Mouse (Mus musculus) c-Kit-positive CD71-positive TER-119-positive erythroid progenitor cells, embryonic 14.5 days (primary cell): Measurements from ENCODE around the gene Fam161b.

Experiments
- DNase-seq: peaks from one replicate; pipeline ENCODE4 v3.0.0-alpha.2; 2013; ENCODE audit warnings: low spot score

Fam161b gene

DNA sequence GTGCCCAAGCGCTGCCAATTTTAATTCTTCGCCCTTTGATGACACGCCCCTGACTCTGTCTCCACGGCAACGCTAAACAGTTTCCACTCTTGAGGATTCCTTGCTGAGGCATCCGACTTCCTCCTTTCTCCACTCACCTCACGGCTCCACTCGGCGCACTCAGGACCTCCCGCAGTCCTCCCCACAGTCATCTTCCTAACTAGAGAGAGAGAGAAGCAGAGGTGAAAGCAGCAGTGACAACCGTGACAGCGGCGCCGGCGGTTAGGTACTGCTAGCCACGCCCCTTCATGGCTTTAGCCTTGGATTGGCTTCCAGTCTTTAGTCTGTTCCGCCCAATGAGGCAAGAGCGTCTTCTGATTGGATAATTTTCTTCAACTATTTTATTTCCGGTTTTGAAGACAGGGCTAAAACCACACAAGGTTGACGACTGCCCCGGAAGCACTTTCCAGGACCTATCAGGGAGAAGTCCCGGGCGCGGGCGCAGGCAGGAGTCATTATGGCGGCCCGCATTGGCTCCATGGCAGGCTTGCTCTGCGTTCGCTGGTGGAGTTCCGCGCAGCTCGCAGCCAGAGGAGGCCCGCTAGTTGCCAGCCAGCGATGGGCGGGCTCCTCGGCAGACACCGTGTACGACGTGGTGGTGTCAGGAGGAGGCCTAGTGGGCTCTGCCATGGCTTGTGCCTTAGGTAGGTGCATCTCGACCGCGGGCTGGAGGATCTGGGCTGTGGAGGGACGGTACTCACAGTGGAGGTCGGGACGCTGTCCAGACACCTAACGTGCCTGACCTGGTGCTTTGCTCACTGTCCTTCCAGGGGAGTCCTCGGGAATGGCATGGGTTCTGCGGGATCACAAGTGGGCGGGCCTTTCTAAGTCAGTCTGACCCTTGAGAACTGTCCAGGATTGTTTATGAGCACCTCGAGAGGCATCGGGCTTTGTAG is at the start of gene Fam161b, which contains the start of gene Coq6:
TSS of gene Fam161b (minus strand) at position 279 of the 935 bp plus-strand sequence.
TSS of gene Coq6 (plus strand) at position 103 of the 935 bp plus-strand sequence.
- DNase-seq, result peak; percentile 97

DNA sequence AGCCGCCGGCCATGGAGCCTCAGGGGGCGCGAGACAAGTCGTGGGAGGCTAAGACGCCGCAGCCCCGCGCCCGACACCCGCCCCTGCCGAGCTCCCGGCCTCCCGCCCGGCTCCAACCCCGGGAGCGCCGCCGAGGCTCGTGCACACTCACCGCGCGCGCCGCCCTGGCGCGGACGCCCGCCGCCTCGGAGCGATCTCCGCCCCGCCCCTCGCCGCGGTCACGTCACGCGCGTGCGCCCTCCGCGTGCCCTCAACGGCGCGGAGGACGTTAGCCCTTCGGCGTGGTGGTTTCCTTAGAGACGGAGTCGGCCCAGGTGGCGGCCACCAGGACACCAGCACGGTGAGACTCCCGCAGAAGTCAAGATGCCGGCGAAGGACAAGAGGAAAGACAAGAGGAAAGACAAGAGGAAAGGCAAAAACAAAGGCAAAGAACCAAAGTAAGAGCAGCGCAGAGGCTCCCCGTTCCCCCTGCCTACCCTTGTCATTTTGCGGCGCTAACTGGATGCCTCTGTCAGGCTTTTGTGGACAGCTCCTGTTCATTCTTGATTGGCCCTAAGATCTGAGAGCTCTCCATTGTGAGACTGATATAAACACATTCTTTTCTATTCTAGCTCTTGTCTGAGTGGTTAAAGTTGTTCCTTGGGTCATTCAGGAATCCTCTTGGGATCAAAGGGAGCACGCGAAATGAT is 47.3 kb upstream of the Fam161b start, which contains the start of the genes Entpd5 and Bbof1:
TSS of gene Entpd5 (minus strand) at position 211 of the 689 bp plus-strand sequence.
TSS of gene Bbof1 (plus strand) at position 253 of the 689 bp plus-strand sequence.
- peak; percentile 75 for DNase-seq

DNA sequence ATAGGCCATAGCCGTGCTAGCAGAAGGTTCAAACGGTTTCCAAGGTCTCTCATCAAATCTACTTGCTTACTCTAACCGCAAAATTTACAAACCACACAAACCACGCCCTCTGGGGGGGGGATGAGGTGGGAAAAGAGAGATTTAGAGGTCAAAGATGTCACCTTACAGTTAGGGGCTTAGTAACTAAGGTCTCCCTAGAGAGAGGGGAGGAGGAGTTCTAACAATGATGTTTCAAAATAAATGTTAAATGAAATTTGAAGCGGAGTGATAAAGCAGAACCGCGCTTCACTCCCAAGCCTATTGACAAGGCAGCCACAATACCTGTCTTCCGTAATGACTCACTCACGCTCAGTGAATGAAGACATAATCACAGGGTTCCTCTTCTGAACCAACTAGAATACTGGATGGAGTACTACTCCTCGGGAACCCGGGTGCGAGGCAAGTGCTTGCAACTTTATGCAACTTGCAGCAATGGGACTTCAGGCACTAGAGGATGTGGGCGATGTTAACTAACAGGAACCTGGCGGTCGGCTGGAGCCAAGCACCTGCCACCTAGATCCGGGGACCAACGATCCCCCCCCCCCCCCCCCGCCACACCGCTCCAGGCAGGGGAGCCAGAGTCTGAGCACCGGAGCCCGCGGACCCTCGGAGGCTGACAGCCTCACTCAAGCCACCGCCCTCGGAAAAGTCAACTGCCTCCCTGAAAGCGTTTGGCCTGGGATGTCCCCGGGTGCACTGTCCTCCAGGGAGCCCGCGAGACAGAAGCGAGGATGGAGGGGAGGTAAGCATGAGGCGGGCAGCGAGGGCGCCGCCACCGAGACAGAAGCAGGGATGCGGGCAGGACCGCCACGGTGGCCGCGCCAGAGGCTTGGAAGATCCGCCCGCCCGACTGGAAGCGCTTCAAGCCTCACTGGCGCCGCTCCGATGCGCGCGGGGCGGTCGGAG is 46.5 kb upstream of the Fam161b start:
- peak; percentile 47 for DNase-seq

DNA sequence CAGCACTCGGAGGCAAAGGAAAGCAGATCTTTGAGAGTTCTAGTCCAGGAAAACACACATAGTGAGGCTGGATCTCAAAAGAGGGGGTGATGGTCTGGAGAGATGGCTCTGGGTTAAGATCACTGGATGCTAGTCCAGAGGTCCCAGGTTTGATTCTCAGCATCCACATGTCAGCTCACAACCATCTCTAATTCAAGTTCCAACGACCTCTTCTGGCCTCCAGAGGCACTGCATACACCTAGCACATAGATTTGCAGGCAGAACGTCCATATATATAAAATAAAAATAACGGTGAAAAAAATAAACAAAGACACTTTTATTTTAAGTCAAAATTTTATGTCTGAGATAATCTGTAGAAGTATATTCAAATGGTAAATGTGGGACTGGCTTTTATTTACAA is 45.6 kb upstream of the Fam161b start:
- no peak for DNase-seq

DNA sequence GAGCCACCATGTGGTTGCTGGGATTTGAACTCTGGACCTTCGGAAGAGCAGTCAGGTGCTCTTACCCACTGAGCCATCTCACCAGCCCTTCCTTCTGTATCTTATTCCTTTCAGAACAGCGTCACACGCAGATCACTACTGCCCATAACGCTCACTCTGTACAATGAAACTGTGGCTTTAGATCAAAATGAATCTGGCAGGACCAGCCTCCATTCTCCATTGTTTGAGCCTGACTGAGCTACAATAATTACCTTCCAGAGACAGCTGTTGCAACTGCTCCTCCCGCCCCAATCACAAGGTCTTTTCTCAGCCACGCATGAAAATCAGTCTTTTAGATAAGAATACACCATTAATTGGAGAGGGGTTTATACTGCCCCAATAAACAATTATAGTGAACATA is 42.9 kb upstream of the Fam161b start:
- DNase-seq, result no peak

DNA sequence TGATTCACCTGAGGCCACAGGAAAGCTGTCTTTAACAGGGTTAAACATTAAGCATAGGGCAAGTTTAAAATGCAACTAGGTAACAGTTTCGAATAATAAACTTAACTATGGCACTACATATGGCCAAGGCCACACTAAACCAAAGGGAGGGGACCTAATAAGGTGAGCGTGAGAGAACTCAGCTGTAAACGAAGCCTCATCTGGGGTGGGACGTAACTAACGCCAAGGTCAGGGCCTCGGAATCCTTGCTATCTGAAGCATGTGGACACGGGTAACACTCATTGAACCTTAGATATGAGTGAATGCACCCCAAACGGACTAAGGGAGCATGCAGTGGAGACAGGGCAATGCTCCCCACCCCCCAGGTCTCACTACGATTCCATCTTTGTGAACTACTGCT is 41.3 kb upstream of the Fam161b start:
- no peak for DNase-seq

DNA sequence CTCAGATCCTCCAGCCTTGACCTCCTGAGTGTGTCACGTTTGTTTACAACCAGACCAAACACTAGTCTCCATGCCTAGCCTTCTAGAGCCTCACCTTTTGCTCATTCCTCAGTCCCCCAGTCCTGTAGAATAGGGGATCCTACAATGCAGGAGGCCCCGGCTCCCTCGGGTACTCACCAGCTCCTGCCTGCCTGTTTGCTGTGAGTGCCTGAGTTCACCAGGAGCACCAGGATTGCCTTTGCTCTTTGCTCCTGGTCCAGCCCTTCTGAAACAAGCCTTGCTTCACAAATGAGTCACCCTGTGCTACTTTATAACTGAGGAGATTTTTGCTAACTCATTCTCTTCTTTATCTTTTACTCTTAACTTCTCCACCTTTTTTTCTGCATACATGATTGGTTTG is 39.0 kb upstream of the Fam161b start:
- DNase-seq, result no peak

DNA sequence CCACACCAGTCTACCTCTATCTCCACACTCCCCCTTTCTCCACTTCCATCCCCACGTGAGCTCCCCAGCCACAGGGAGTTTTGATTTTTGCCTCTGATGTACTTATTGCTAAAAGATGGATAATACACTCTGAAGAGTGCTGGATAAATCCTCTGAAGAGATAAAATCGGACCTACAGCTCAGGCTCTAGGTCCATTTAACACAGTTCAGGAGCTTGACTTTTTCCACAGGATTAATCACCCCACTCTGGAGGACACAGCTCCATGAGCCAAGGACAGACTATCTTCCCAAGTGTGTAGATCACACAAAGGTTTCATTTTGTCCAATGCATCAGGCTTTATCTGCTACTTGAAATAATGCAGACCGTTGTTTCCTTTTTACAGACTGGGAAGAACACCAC is 38.4 kb upstream of the Fam161b start:
- DNase-seq, result no peak

DNA sequence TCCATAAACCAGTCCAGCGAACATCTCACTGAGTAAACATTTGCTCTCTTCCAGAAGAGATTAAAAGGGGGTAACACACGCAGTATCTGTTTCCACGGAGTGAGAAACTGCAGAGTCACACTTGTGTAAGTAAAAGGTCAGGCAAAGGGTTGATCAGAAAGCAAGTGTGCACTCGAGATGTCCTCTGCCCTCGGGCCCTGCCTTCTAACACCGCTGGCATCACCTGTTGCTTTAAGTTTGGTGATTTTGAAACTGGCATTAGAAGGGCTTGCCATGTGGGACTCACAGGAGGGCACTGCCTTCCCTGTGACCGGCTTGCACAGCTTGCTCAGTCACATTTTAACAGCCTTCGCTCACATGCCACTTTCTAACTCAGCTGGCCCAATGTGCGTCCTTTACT is 38.0 kb upstream of the Fam161b start:
- no peak for DNase-seq

DNA sequence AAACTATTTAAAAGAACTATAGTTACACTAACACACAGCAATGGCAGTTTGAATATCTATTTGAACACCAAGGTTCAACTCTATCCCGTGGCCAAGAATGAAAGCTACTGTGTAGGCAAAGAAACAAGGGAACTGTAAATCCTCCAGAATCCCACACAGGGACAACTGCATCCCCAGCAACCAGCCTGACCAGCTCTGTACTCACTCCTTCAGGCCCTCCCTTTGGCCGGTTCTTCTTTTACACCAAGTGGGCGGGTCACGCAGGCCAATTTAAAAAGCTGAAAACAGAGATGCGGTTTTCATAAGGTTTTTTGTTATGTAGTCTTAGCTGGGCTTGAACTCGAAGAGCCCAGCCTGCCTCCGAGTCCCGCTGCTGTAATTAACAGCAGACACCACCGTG is 37.5 kb upstream of the Fam161b start:
- DNase-seq, result no peak

DNA sequence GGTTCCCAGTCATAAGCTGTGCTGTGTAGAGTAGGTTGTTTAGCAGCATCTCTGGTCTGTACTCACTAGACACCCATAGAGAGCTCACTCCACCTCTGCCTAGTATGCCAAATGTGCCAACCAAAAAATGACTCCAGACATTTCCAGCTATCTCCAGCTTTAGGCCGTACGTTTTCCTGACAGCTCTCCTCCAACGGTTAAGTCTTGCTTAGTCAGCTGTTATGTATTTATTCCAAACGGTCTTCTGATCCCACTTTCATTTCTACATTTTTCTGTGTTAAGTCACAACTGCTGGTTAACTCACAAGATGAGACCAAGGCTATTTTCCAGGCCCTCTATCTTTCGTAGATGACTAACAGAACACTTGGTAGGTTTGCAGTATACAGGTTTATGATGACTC is 37.0 kb upstream of the Fam161b start:
- no peak for DNase-seq

DNA sequence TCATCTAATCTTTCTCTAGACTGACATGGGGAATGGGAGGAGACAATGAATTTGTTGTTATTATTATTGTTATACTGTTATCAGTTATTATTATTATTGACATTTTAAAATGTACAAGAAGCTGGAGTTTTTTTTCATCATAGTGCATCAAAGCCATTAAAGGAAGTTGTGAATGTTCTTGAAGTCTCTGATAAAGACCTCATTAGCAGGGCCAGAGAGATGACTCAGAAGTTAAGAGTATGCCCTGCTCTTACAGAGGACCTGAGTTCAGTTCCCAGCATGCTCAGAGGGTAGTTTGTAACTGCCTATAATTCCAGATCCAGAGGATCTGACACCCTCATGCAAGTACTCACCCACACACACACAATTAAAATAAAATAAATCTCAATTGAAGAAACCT is 36.1 kb upstream of the Fam161b start:
- DNase-seq, result no peak

DNA sequence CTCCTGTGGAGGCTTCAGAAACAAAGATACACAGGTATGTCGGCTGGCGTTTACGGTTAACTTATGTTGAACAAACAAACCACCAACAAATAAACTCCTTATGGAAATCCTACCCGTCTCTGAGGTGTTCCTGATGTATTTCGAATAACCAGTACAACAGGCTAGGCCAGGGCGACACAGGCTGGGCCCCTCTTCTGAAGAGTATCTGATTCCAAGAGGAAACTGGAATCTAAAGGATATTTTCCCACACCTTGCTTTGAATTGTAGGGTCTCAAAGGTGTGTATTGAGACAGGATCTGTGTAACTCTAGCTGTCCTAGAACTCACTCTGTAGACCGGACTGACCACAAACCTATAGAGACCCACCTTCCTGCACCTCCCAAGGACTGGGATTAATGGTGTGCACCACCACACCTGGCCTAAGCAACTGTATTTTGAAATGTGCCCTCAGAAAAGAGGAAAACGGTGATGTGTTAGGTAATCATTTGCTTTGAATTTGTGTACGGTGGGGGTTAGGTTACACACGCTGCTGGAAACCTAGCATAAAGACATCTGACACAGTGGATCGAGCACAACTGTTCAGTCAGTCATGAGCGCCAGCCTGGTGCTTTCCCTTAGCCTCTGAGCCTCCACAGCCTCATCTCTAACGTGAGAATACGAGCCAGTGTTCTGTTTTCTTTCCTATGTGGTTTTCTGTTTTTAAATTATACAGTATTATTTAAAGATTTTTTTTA is 35.5 kb upstream of the Fam161b start:
- no peak for DNase-seq

DNA sequence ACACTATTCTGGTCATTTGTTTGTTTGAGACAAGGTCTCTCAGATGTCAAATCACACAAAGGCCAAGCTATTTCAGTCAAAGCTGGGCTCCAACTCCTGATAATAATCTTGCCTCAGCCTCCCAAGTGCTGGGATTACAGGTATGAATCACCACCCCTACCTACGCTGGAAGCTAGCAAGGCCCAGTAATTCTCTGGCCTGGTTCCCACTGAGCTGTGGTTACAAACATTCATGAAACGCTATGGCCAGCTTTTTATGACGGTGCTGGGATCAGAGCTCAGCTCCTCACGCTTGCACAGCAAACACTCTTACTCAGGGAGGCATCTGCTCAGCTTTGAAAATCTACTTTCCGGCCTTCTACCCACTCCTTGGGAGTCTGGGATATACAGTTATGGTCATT is 32.2 kb upstream of the Fam161b start:
- DNase-seq, result no peak

DNA sequence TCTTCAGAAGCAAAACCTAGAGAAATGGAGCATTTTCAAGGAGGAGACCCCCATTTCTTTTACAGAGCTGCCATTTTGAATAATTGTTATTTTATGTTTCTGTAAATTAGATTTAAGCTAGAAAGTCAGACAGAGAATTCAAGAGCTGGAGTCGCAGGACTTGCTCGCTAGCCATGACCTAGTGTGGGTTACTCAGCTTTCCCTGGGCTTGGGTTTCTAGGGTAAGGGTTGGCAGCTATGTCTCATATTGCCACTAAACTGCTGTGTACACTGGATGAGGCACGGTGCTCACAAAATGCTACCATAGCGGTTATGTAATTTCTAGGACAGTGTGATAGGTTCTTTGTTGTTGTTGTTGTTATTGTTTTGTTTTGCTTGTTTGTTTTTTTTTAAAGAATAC is 31.0 kb upstream of the Fam161b start:
- DNase-seq, result no peak

DNA sequence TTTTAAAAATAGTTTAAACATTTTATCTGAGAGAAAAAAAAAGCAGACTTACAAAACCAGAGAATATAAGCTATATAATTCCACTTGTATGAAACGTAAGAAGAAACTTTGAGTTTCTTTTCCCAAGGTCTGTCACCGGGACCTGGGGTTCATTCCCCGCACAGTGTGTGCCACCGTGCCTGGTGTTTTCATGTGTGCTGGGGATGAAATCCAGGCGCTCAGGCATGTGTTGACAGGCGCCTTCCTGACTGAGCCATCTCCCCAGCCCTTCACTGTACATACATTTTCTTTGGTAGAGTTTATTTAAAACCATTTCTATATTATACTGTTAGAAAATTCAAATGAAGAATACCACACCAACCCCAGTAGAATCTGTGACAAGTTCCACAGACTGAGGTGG is 28.7 kb upstream of the Fam161b start:
- DNase-seq, result no peak

DNA sequence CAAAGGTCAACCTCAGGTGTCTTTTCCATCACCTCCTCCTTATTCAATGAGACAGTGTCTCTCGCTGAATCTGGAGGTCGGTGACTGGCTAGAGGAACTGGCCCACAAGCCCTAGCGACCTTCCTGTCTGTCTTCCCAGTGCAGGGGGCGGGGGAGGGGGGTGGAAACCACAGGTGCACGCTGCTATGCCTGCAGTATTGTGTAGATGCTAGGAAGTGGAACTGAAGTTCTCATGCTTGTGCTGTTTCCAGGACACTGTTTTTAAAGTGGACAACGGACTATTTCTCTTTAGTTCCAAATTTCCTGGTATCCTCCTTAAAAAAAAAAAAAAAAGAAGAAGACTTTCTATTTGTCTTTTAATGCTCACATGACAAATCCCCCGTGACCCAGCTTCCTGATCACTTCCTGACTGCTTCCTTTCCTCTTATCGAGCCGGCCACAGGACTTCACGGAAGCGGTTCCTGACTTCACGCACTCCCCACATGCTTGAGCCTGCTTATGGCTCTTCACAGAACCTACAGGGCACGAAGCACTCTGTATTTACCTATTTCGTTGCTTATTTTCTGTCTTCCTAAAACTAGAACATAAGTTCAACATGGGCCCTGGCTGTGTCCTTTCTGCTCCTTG is 27.3 kb upstream of the Fam161b start:
- no peak for DNase-seq

DNA sequence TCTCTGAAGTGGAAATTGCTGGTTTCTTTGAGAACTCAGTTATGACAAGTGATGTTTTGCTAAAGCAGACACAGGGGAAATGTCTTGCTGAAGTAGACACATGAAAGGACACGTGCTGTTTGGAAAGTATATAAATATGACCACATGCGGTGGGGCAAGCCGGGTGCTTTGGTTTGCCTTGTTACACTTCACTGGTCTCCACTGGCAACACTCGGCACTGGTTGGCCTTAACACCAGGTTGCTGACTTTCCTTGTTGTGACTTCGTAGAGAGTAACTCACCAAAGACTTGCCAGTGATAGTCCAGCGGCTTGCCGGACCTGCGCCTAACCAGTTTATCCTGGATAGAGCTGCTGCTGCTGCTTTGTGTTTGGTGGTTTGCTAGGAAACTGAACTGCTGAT is 26.5 kb upstream of the Fam161b start:
- DNase-seq, result no peak

DNA sequence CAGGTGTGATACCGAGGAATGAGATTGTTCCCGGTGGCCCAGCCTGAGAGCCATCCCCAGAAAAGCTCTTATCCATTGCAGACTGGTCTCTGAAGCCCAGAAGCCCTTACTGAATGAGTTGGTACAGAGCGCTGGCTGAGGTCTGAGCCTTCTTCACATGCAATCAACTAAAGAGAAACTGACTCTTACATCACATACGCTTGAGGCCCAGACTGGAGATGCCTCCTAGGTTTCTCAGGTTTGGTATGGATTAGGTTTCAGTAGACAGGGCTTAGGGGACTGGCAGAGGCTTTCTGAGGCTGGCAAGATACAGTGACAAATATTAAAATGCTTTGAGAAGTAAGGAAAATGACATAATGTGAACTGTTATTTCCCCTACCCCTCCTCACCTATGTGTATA is 23.8 kb upstream of the Fam161b start:
- DNase-seq, result no peak

DNA sequence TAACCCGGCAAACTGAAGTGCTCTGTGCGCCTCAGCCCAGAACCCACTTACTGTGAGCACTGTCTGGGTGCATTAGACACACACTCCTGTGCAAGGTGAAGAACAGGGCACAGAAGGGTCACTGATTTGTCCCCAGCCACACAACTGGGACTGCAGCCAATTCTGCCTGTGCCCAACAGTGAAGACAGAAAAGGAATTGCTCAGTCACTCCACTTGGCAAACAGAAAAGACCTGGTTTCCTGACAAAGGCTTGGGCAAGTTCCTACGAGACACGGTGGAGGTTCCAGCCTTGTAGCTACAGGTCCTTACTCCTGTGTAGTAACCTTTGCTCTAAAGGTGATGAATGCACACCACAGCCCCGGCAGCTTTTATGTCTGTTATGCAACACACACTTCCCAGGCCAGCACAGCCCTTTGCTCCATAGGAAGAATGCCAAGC is 23.0 kb upstream of the Fam161b start:
- no peak for DNase-seq

DNA sequence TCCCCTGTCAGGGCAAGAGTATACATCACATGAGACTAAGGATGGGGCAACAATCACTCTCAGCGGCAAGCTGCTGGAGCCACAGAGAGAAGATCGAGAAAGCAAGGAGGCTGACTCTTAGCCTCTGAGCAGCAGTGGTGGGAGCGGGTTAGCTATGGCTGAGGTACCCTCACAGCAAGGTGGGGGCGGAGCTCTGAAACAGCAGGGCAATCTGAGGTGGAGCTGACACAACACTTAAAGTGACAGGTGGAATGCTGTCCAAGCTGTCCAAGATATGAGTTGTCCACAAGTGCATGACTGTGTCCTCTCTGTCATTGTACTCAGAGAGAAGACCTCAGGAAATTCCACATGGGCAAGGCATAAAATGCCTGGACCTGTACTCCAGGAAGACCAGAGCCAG is 20.7 kb upstream of the Fam161b start:
- no peak for DNase-seq
